Mouse (Mus musculus): ENCODE results near the gene Lrfn5.

Gene Lrfn5

DNA sequence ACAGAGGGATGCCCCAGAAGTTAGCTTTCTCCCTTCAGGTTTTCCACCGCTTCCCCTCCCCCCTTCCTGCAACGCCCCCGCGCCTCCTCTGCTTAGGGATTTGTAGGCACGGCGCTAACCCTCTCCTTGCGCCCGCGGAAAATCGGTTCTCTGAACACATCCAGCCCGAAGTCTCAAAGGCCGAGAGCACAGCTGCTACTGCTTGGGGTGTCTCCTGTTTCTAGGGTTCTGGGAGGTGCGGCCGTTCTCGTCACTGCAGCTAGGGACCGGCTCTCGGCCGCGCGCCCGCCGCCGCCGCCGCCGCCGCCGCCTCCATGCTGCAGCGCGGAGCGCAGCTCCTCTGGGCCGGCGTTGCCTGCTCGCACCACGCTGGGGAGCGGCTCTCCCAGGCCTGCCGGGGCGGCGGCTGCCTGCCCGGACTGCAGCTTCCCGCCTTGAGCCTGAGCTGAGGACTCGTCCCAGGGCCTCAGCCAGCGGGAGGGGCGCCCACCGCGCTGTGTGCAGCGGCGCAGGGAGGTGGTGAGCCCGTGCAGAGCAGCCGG, at the start of gene Lrfn5:
Gene Lrfn5, plus strand, starts transcription at position 322 of the 542 bp plus-strand sequence.
- no peak for DNase-seq

GRCm38 (mm10) chr12:61521501-61522147, 1.3 kb upstream of the Lrfn5 start:
- no peak for DNase-seq

DNA sequence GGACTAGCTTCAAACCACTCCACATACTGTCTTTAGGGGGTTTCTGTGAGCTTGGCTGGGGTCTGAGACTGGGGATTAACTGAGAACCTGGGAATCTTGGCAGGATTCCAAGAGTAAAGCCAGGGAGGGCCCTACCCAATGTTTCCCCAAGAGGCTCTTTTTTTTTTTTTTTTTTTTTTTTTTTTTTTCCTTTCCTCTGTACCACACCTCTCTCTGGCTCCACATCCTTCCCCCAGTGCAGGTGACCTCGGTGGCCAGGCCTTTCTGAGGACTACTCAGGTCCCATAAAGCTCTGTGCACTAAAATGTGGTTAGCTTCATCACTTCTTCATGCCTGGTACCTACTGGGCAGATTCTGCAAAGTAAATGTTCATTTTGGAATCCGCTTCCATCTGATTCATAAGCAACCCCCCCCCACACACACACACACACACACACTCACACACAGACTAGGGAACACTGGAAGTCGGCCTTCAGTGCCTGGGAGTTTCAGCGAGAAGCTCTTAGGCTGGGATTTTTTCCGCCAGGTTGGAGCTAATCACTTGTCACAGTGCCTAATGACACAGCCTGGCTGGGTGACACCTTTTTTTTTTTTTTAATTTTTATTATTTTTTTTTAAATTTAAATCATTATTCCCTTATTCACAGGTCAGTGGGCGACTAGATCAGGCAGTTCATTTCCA, 662 bp upstream of the Lrfn5 start:
- DNase-seq = no peak

- DNase-seq = no peak
Observed at GRCm38 (mm10) chr12:61523631-61524182, 757 bp downstream of the Lrfn5 start.

GRCm38 (mm10) chr12:61524183-61524651, 1.3 kb downstream of the Lrfn5 start:
- no peak for DNase-seq

DNA sequence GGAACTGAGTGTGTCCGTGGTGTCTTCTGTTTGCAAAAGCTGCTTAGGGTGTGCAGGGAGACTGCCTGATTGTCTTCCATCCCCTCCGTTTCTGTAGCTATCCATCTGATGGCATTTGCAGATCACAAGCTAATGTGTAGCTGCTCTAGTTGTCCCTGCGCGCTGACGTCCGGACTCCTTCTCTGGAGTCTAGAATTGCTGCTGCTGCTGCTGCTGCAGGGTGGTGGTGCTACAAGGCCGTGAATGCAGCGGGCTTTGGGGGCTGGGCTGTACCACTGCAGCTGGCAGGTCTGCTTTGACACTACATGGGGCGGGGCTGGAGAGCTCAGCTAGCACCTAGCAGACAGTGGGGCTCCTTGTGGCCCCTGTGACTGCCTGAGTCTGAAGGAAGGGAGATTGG, 3.2 kb downstream of the Lrfn5 start:
- no peak for DNase-seq

DNA sequence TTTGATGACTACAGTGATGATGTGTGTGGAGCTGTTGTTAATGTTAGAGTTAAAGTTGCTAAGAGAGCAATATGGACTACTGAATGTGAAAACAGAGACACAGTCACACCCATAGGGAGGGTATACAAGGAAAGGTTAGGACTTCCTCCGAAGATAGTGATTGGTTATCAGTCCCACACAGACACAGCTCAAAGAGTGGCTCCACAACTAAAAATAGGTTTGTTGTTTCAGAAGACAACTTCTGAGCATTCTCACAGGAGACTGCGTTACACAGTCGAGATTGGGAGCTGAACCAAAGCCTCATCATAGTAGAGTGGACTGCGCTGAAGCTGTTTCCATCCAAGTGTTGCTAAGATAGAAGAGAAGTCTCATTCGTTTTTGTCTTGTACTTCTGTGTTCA, 57.0 kb downstream of the Lrfn5 start:
- DNase-seq = no peak

DNA sequence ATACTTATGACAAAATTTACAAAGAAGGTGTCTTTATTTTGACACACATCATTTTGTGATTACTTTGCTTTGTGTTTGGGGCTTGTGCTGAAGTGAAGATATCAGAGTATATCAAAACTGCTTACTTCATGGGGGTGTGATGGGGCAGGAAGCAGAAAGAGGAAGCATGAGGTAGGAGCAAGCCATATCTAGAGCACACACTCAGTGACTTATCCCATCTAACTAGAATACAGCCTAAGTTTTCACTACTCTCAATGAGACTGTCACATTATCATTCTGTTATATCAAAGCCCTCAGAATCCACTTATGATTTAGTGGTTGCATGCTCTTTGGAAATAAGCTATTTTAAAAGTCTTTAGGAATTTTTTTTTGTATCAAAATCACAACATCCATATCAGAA, 77.4 kb downstream of the Lrfn5 start:
- no peak for DNase-seq

GRCm38 (mm10) chr12:61607871-61608270, 84.9 kb downstream of the Lrfn5 start:
- DNase-seq = no peak

- no peak for DNase-seq
Observed at GRCm38 (mm10) chr12:61610081-61610480, 87.1 kb downstream of the Lrfn5 start.

- no peak for DNase-seq
Observed at GRCm38 (mm10) chr12:61624532-61624931, 101.6 kb downstream of the Lrfn5 start.

DNA sequence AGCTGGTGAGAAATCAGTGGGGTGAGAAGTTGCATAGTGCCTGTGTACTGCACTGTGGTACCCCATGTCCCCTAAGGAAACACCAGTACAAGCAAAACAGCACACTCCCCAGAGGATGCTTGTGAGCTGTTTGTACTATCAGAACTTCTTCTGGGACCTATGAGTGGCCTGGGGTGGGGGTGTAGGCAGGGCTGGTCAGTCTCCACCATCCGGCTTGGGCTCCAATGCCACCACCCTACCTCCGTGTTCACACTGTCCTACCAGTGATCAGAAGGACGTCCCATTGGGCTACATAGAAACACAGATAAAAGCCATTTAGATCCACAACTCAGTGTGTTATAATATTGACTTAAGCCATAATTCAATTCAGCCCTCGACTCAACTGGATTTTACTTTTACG, 131.4 kb downstream of the Lrfn5 start:
- DNase-seq = no peak

DNA sequence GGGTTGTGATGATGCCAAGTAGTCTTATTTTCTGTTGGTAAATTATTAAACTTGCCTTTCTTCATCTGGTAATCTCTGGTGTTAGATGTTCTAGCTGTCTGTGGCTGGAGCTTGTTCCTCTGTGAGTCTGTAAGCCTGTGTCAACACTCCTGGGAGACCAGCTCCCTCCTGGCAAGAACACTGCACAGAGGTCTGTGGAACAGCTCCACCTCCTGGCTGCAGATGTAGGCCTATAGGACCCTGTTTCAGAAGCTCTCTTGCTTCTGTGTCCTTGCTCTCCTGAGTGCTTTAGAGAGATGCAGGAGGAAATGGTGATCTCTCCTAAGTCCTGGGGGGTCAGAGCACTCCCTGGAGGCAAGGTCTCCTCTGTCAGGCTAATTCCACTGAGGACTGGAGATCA, 200.2 kb downstream of the Lrfn5 start:
- no peak for DNase-seq

GRCm38 (mm10) chr12:61807073-61807605, 284.2 kb downstream of the Lrfn5 start:
- DNase-seq = no peak

DNA sequence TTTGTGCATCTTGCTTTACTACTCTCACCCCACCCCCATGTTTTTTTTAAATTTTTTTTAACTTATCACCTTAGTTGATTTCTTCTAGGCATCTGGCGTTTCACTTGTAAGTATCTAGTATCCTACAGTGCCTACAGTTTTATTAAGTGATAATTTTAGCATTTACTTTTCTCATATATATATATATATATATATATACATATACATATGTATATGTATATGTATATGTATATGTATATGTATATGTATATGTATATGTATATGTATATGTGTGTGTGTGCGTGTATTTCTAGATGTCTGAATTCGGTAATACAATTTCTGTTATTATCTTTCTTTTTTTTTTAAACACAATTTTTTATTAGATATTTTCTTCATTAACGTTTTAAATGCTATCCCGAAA, 300.7 kb downstream of the Lrfn5 start:
- no peak for DNase-seq

DNA sequence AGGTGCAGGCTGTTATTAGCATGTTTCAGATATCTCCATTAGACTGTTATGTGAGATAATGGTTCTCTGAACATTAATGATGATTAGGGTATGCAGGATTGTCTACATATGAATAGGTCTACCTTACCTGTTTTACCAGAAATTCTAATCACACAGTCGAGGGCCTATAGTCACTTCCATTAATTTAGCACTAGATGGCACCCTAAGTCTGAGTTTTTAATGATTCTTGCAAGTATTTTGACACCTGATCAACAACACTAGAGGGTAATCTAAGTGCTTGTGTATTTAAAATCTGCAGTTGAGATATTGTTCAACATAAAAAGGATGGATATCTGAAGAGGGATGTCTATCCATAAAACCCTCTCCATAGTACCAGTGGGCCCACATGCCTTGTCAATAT, 303.4 kb downstream of the Lrfn5 start:
- DNase-seq = no peak

DNA sequence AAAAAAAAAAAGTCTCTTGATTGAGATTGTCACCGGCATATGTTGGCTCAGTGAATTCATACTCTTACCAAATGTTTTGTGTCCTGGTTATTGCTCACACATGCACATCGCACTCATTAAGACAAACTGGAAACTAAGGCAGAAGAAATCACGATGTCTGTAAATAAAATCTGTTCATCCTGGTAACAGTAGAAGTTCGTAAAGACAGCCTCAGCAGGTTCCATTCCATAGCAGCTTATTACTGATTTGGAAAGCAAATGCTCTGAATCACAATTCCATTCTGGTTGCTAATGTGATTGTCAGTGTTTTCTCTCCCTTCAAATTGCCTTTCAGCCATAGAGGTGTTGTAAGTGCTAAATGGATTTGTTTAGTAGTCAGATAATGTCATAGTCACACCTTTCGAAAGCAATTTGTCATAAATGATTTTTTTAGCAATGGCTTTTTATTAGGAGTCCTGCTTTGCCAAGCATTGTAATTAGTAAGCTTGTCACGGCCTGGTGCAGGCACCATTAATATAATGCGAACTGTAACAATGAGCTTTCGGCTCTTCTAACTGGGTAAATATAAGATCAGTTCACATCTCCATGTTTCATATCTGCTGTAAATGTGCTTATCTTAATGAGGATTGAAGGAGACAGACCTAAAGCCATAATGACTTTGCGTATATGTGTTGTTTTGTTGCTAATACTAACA, 319.8 kb downstream of the Lrfn5 start:
- DNase-seq = no peak

GRCm38 (mm10) chr12:61854183-61854582, 331.2 kb downstream of the Lrfn5 start:
- no peak for DNase-seq
